Mouse (Mus musculus): ENCODE measurements at regions not wholly inside any gene's neighbourhood (a gene's known extent, or its start where the extent isn't known, plus 50 kb on each side); places are given as distances from the start of the nearest gene placed in this dataset.

- no peaks in the 10 kb centered on the region for H3K27me3 ChIP-seq
- H3K4me3 ChIP-seq: no peak overlapping the region
- H3K9ac ChIP-seq: no peak overlapping the region
- no peaks in the 10 kb centered on the region for H3K36me3 ChIP-seq
- H3K27ac ChIP-seq: no peak overlapping the region
- no peak for ATAC-seq (ENCODE audit: insufficient number of reproducible peaks, low FRiP score, low TSS enrichment, low read depth)
- no peaks in the 10 kb centered on the region for H3K4me1 ChIP-seq
- no peak overlapping the region for H3K4me2 ChIP-seq
- 78% methylated on average over 9 of the region's 9 CpGs for WGBS
- no peaks in the 10 kb centered on the region for H3K9me3 ChIP-seq
Measured at GRCm38 (mm10) chr13:107838126-107838715, 206.0 kb upstream of the Smim15 start.

- Histone ChIP-seq H3K4me1 (no peaks in the 10 kb centered on the region), H3K27me3 (no peaks in the 10 kb centered on the region)
Measured at GRCm38 (mm10) chr13:107837206-107837952, 206.9 kb upstream of the Smim15 start.

DNA sequence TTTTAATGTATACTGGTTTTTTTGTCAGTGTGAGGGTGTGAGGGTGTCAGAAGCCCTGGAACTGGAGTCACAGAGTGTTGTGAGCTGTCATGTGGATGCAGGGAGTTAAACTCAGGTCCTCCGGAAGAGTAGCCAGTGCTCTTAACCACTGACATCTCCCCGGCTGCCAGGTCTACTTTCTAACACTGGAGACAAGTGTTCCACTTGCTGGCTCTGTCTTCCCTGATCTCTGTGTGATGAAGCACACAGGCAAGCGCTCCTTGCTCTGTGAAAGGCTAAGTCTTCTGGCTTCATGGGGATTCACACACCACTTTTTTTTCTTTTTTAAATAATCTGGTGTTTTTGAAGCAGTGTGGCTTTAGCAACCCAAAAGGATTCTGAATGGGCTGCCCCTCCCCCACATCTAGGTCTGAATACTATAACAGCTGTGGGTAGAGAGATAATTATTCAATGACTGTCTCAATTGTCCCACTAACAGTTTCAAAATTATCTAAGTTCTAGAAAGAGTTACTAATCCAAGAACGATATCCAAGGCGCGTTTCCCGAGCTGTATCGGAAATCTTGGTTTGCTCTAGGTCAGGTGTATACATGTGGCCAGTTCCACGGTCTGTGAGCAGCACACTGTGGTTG is 208.4 kb upstream of the Smim15 start:
- no peaks in the 10 kb centered on the region for H3K9me3 ChIP-seq
- H3K27ac ChIP-seq: no peak overlapping the region
- 64% methylated on average over 9 of the region's 9 CpGs for WGBS
- H3K4me1 ChIP-seq: 0 out of 2 replicates have a peak, but pooled peaks cover 4% of the 10 kb centered on the region
- no peaks in the 10 kb centered on the region for H3K27me3 ChIP-seq
- no peak overlapping the region for H3K4me3 ChIP-seq
- H3K36me3 ChIP-seq: no peaks in the 10 kb centered on the region
- H3K9ac ChIP-seq: no peak overlapping the region
- no peak for ATAC-seq (ENCODE audit: insufficient number of reproducible peaks, low FRiP score, low TSS enrichment, low read depth)
- H3K4me2 ChIP-seq: no peak overlapping the region

More at GRCm38 (mm10) chr13:107837206-107837952, 206.9 kb upstream of the Smim15 start:
- ATAC-seq (ENCODE audit: insufficient number of reproducible peaks, low FRiP score, low TSS enrichment, low read depth): no peak
- H3K27ac ChIP-seq: no peak overlapping the region
- H3K36me3 ChIP-seq: no peaks in the 10 kb centered on the region
- no peak overlapping the region for H3K9ac ChIP-seq
- WGBS: 50% methylated on average over 5 of the region's 5 CpGs
- no peak overlapping the region for H3K4me2 ChIP-seq
- no peaks in the 10 kb centered on the region for H3K9me3 ChIP-seq
- no peak overlapping the region for H3K4me3 ChIP-seq

DNA sequence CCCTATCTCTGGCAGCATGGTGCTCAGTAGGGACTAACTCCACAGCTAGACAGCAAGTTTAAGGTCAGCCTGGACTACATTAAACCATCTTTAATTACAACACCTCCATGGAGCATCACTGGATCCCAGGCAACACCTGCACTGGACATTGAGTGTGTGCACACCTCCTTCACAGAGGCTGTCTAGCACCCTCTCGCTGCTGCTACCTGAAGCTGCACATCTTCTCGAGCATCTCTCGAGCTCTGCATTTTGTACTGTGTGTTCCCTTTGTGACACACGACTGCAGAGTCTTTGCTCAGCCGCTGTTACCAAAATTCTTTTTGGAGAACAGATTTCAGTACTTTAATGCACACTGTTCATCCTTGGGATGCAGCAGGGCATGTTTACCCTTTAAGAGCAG is 212.2 kb upstream of the Smim15 start:
- Histone ChIP-seq H3K27me3 (no peaks in the 10 kb centered on the region), H3K9ac (no peak overlapping the region), H3K9me3 (no peaks in the 10 kb centered on the region), H3K4me3 (no peak overlapping the region), H3K27ac (no peak overlapping the region), H3K36me3 (no peaks in the 10 kb centered on the region), H3K4me1 (peaks cover 10% of the 10 kb centered on the region; the same call in 1 of the 2 replicates), H3K4me2 (no peak overlapping the region)
- no peak for ATAC-seq (ENCODE audit: insufficient number of reproducible peaks, low FRiP score, low TSS enrichment, low read depth)
- WGBS: 65% methylated on average over 5 of the region's 5 CpGs

- peak overlapping the region; percentile 36 for H3K4me2 ChIP-seq
- H3K36me3 ChIP-seq: no peaks in the 10 kb centered on the region
- H3K27ac ChIP-seq: no peak overlapping the region
- no peak overlapping the region for H3K9ac ChIP-seq
- H3K27me3 ChIP-seq: no peaks in the 10 kb centered on the region
- peaks cover 14% of the 10 kb centered on the region; the same call in 1 of the 2 replicates for H3K4me1 ChIP-seq
- WGBS: under 1% methylated on average over 17 of the region's 17 CpGs
- H3K4me3 ChIP-seq: peak overlapping the region; percentile 32
- H3K9me3 ChIP-seq: no peaks in the 10 kb centered on the region
- ATAC-seq (ENCODE audit: insufficient number of reproducible peaks, low FRiP score, low TSS enrichment, low read depth): peak; percentile 100
Measured at GRCm38 (mm10) chr13:107831221-107831681, 213.0 kb upstream of the Smim15 start.

DNA sequence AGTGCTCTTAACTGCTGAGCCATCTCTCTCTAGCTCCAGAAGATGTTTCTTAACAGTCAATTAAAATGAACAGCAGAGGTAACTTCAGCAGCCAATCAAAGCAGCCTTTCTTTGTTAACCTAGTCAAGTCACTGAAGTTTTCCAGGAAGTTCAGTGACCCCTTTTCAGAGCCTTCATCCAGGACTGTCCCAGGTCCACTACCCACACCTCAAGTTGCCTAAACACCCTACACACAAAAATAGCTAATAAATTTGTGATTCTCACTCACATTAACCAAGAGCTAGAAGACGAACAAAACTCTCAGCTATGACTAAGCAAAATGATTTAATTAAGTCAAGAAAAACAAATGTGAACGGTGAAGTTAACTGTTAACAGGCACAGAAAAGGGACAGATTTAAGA is 214.0 kb upstream of the Smim15 start:
- 34% methylated on average over 2 of the region's 2 CpGs for WGBS
- ATAC-seq (ENCODE audit: insufficient number of reproducible peaks, low FRiP score, low TSS enrichment, low read depth): no peak
- no peak overlapping the region for H3K4me2 ChIP-seq

GRCm38 (mm10) chr13:107829861-107830260 is 214.4 kb upstream of the Smim15 start:
- Histone ChIP-seq H3K4me3 (no peak overlapping the region), H3K4me2 (no peak overlapping the region), H3K9ac (no peak overlapping the region), H3K9me3 (no peaks in the 10 kb centered on the region), H3K27me3 (no peaks in the 10 kb centered on the region), H3K36me3 (no peaks in the 10 kb centered on the region), H3K27ac (no peak overlapping the region), H3K4me1 (peaks cover 14% of the 10 kb centered on the region; the same call in 1 of the 2 replicates)
- no peak for ATAC-seq (ENCODE audit: insufficient number of reproducible peaks, low FRiP score, low TSS enrichment, low read depth)
- 91% methylated on average over 4 of the region's 4 CpGs for WGBS

More for the DNA sequence above, 214.0 kb upstream of the Smim15 start:
- H3K9ac ChIP-seq: no peak overlapping the region
- peaks cover 14% of the 10 kb centered on the region; the same call in 1 of the 2 replicates for H3K4me1 ChIP-seq
- H3K9me3 ChIP-seq: no peaks in the 10 kb centered on the region
- H3K27ac ChIP-seq: no peak overlapping the region
- H3K36me3 ChIP-seq: no peaks in the 10 kb centered on the region
- H3K27me3 ChIP-seq: no peaks in the 10 kb centered on the region
- no peak overlapping the region for H3K4me3 ChIP-seq

DNA sequence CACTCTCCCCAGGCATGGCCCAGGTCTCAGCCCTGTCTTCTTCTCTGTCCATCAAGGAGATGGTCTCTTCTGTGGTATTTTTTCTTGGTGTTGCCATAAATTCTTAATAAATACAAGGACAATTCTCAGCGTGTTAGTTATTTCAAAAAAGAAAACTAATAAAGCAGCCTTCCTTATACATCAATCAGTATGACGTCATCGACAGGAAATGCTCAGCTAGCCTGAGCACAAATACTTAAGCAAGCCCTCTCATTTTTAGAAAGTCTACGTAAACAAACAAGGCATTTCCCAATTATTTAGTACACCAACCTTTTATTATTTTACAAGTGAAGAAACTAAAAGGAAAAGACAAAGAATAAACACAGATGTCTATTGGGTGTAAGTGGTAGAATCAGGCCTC is 218.6 kb upstream of the Smim15 start:
- H3K36me3 ChIP-seq: no peaks in the 10 kb centered on the region
- no peak overlapping the region for H3K27ac ChIP-seq
- no peak for ATAC-seq (ENCODE audit: insufficient number of reproducible peaks, low FRiP score, low TSS enrichment, low read depth)
- H3K4me1 ChIP-seq: peaks cover 8% of the 10 kb centered on the region; the same call in 1 of the 2 replicates
- H3K9ac ChIP-seq: no peak overlapping the region
- no peaks in the 10 kb centered on the region for H3K9me3 ChIP-seq
- H3K27me3 ChIP-seq: no peaks in the 10 kb centered on the region
- 70% methylated on average over 4 of the region's 4 CpGs for WGBS
- no peak overlapping the region for H3K4me2 ChIP-seq
- no peak overlapping the region for H3K4me3 ChIP-seq

DNA sequence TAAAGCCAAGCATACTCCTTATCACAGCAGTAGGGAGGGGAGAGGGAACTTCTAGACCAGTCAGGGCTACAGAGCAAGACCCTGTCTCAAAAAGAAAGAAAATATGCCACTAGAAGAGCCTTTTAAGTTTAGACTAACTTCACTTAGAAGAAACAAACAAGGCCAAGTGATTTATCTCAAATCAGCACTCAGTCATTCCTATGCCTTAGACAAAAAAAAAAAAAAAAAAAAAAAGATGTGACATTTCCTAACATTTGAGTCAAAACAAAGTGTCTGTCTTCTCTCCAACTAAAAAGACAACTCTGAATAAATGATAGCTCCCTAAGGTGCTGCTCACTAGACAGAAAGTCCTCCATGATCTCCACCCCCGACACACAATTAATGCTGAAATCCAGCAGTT is 220.9 kb upstream of the Smim15 start:
- Histone ChIP-seq H3K9ac (no peak overlapping the region), H3K9me3 (no peaks in the 10 kb centered on the region), H3K27me3 (no peaks in the 10 kb centered on the region), H3K27ac (no peak overlapping the region), H3K4me2 (no peak overlapping the region), H3K36me3 (no peaks in the 10 kb centered on the region), H3K4me1 (peaks cover 4% of the 10 kb centered on the region; the same call in 1 of the 2 replicates), H3K4me3 (no peak overlapping the region)
- ATAC-seq (ENCODE audit: insufficient number of reproducible peaks, low FRiP score, low TSS enrichment, low read depth): no peak
- WGBS: 65% methylated on average over 1 of the region's 1 CpGs

DNA sequence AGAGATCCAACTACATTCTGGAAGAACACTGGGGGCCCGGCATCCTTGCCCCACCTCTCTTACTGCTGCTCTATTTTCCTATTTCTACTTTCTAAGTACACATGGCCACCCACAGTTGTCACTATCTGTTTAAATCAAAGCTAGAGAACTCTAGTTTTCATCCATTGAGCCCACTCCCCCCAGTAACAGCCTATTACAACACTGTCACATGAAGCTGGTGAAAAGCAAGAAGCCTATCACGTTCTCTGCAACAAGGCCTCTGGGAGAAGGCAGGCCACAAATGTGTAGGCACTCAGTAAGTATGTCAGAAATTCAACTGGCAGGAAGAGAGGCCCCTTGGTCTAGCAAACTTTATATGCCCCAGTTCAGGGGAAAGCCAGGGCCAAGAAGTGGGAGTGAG is 222.0 kb upstream of the Smim15 start:
- H3K36me3 ChIP-seq: no peaks in the 10 kb centered on the region
- peaks cover 4% of the 10 kb centered on the region; the same call in 1 of the 2 replicates for H3K4me1 ChIP-seq
- H3K4me3 ChIP-seq: no peak overlapping the region
- no peaks in the 10 kb centered on the region for H3K9me3 ChIP-seq
- H3K4me2 ChIP-seq: no peak overlapping the region
- H3K27ac ChIP-seq: no peak overlapping the region
- 58% methylated on average over 2 of the region's 2 CpGs for WGBS
- H3K9ac ChIP-seq: no peak overlapping the region
- ATAC-seq (ENCODE audit: insufficient number of reproducible peaks, low FRiP score, low TSS enrichment, low read depth): no peak
- H3K27me3 ChIP-seq: no peaks in the 10 kb centered on the region

GRCm38 (mm10) chr13:107813562-107814161 is 230.6 kb upstream of the Smim15 start:
- no peaks in the 10 kb centered on the region for H3K27me3 ChIP-seq
- H3K4me1 ChIP-seq: no peaks in the 10 kb centered on the region
- no peak overlapping the region for H3K4me2 ChIP-seq
- H3K4me3 ChIP-seq: no peak overlapping the region
- H3K27ac ChIP-seq: no peak overlapping the region
- no peak overlapping the region for H3K9ac ChIP-seq
- ATAC-seq (ENCODE audit: insufficient number of reproducible peaks, low FRiP score, low TSS enrichment, low read depth): no peak
- H3K36me3 ChIP-seq: no peaks in the 10 kb centered on the region
- H3K9me3 ChIP-seq: no peaks in the 10 kb centered on the region
- 58% methylated on average over 9 of the region's 9 CpGs for WGBS

GRCm38 (mm10) chr13:107812014-107812413 is 232.2 kb upstream of the Smim15 start:
- Histone ChIP-seq H3K36me3 (no peaks in the 10 kb centered on the region), H3K27ac (no peak overlapping the region), H3K9ac (no peak overlapping the region), H3K9me3 (no peaks in the 10 kb centered on the region), H3K4me1 (no peaks in the 10 kb centered on the region), H3K4me3 (no peak overlapping the region), H3K27me3 (no peaks in the 10 kb centered on the region), H3K4me2 (no peak overlapping the region)
- no peak for ATAC-seq (ENCODE audit: insufficient number of reproducible peaks, low FRiP score, low TSS enrichment, low read depth)
- 54% methylated on average over 5 of the region's 5 CpGs for WGBS

Data from limb, embryonic 15.5 days (tissue).